21 mouse cellular contexts compared by ENCODE assay signal in the genomic region with DNA sequence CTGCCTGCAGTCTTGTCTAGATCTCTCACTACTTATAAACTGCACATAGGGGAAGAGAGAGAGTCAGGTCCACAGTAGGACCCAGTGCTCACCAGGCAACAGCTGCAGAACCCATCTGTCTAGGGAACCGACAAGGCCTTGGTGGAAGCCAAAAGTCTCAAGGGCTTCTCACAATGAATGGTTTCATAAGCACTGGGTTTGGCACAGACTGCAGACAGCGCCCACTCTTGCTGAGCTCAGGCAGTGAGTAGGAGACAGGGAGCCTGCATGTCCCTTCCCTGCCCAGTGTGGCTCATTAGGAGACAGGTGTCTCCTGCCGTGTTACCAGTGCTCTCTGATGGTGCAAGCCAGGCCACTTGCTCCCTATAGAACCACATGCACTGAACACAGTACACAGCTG. TPM values are rescaled to one million over a fixed set of nuclear protein-coding genes. Genes with fewer than 3 reads are reported as not detected.
DNase-seq lines count a peak whose midpoint lies in the region; ATAC-seq lines count a peak whose summit lies in the region.
"Had no signal": no experiment of that assay in that cellular context is flagged by ENCODE, and none has a peak within 500 bp of the region (broad histone marks: within the 10 kb centered on the region; RNA-seq: fewer than 3 reads in every experiment).

No protein-coding gene starts in this region.

- no peak overlapping the region for H3K4me3 ChIP-seq in midbrain, embryonic 14.5 days (replicated peaks; ENCODE audit: low read depth, low read length)
- H3K4me3 ChIP-seq: heart, embryonic 12.5 days; liver, embryonic 13.5 days; midbrain, embryonic 15.5 days; neural tube, embryonic 13.5 days had no signal

- H3K27me3 ChIP-seq in midbrain, embryonic 14.5 days (ENCODE audit: control insufficient read depth, insufficient read depth, low read length): no peaks in the 10 kb centered on the region
- H3K27me3 ChIP-seq: heart, embryonic 12.5 days; liver, embryonic 13.5 days; midbrain, embryonic 15.5 days; neural tube, embryonic 13.5 days; Patski had no signal

- H3K27ac ChIP-seq in midbrain, embryonic 14.5 days (replicated peaks; ENCODE audit: low read depth, low read length): no peak overlapping the region
- H3K27ac ChIP-seq: liver, embryonic 13.5 days; macrophage; midbrain, embryonic 15.5 days; neural tube, embryonic 13.5 days had no signal

- peak; percentile 64 for DNase-seq in left cerebral cortex, adult 11 months (ENCODE audit: low spot score)
- DNase-seq in left cerebral cortex, postnatal 4 days: no peak
- DNase-seq in adrenal gland, postnatal 36 days: peak; percentile 52 to 72
- peak; percentile 81 to 83 for DNase-seq in layer of hippocampus, adult 8-10 months (ENCODE audit: low spot score in 2 of 2)
- peak; percentile 59 for DNase-seq in right cerebral cortex, postnatal 25 days
- DNase-seq in midbrain, embryonic 14.5 days: no peak
- DNase-seq in gastrocnemius, postnatal 14 days: no peak
- DNase-seq: cerebellum, adult 11 months; gastrocnemius, postnatal 10 days; kidney, adult 2 months; kidney, postnatal 4 days; liver, embryonic 13.5 days; retina, postnatal 1 day; thymus, postnatal 36 days had no signal

- 89% methylated on average over 3 of the region's 3 CpGs for WGBS in midbrain, embryonic 14.5 days

- H3K9ac ChIP-seq in midbrain, embryonic 14.5 days (replicated peaks; ENCODE audit: low read length): no peak overlapping the region
- H3K9ac ChIP-seq: heart, embryonic 12.5 days; liver, embryonic 13.5 days; midbrain, embryonic 15.5 days; neural tube, embryonic 13.5 days had no signal

- ATAC-seq in midbrain, embryonic 14.5 days (ENCODE audit: low FRiP score, low TSS enrichment): no peak
- ATAC-seq: midbrain, embryonic 15.5 days; Patski had no signal

- H3K9me3 ChIP-seq in midbrain, embryonic 14.5 days (ENCODE audit: control insufficient read depth, low read length): no peaks in the 10 kb centered on the region
- H3K9me3 ChIP-seq: heart, embryonic 12.5 days; liver, embryonic 13.5 days; midbrain, embryonic 15.5 days; neural tube, embryonic 13.5 days had no signal

- peaks cover 36% of the 10 kb centered on the region for H3K36me3 ChIP-seq in midbrain, embryonic 14.5 days (ENCODE audit: control insufficient read depth, insufficient read depth, low read length)

- H3K4me1 ChIP-seq in midbrain, embryonic 14.5 days (ENCODE audit: control insufficient read depth, insufficient read depth, low read length): peaks cover 15% of the 10 kb centered on the region

- no peak overlapping the region for H3K4me2 ChIP-seq in midbrain, embryonic 14.5 days (ENCODE audit: low read length)
- H3K4me2 ChIP-seq: heart, embryonic 12.5 days; liver, embryonic 13.5 days; midbrain, embryonic 15.5 days; neural tube, embryonic 13.5 days had no signal

- intact Hi-C loops in left cerebral cortex, postnatal 4 days (cut with DNase I): no loop called here
- intact Hi-C loops in gastrocnemius, postnatal 14 days (cut with DNase I; ENCODE audit: low total_unique reads): no loop called here

RNA-seq across cellular contexts. Expression of a gene that starts 3.6 kb away (rescaled TPM):
- total RNA-seq in left cerebral cortex, postnatal 4 days (2021): 100 to 1,000 TPM; 231 to 252 TPM
- 100 to 1,000 TPM; 332 to 335 TPM for total RNA-seq in adrenal gland, postnatal 36 days (2021)
- 100 to 1,000 TPM; 287 to 341 (median 310) TPM for total RNA-seq in layer of hippocampus, adult 8-10 months (2022)
- polyA plus RNA-seq in midbrain, embryonic 14.5 days (2014; fragmentation: Nextera tagmentation; extraction: Ambion mirVana): 536 and 755 TPM in 2 replicates
- 100 to 1,000 TPM; 213 to 227 TPM for total RNA-seq in gastrocnemius, postnatal 14 days (2021)

RNA-seq across cellular contexts. Expression of a gene that starts 10.5 kb away (rescaled TPM):
- total RNA-seq in left cerebral cortex, postnatal 4 days (2021): not detected
- total RNA-seq in adrenal gland, postnatal 36 days (2021): not detected
- 1 to 10 TPM in 3 of 4 experiments, under 1 TPM in 1; 0.51 to 2.3 (median 1.8) TPM for total RNA-seq in layer of hippocampus, adult 8-10 months (2022)
- 0.21 and 0.46 TPM in 2 replicates for polyA plus RNA-seq in midbrain, embryonic 14.5 days (2014; fragmentation: Nextera tagmentation; extraction: Ambion mirVana)
- under 1 TPM; 0.33 to 0.64 TPM for total RNA-seq in gastrocnemius, postnatal 14 days (2021)
- total RNA-seq: adrenal gland, adult 18-20 months had no signal
- polyA plus RNA-seq: heart, embryonic 12.5 days; liver, embryonic 13.5 days; macrophage; neural tube, embryonic 13.5 days had no signal

RNA-seq across cellular contexts. Expression of a gene that starts 20.6 kb away (rescaled TPM):
- not detected for total RNA-seq in left cerebral cortex, postnatal 4 days (2021)
- not detected for total RNA-seq in adrenal gland, postnatal 36 days (2021)
- under 1 TPM in 1 of 4 experiments, not detected in 3; 0.08 TPM for total RNA-seq in layer of hippocampus, adult 8-10 months (2022)
- not detected in 2 replicates for polyA plus RNA-seq in midbrain, embryonic 14.5 days (2014; fragmentation: Nextera tagmentation; extraction: Ambion mirVana)
- total RNA-seq in gastrocnemius, postnatal 14 days (2021): not detected
- total RNA-seq: adrenal gland, adult 18-20 months; gastrocnemius, postnatal 10 days had no signal
- polyA plus RNA-seq: heart, embryonic 12.5 days; kidney, adult 2 months; liver, embryonic 13.5 days; macrophage; midbrain, embryonic 15.5 days; neural tube, embryonic 13.5 days; Patski had no signal

RNA-seq across cellular contexts. Expression of a gene that starts 32.6 kb away (rescaled TPM):
- total RNA-seq in left cerebral cortex, postnatal 4 days (2021): not detected
- total RNA-seq in adrenal gland, postnatal 36 days (2021): not detected
- total RNA-seq in layer of hippocampus, adult 8-10 months (2022): not detected
- polyA plus RNA-seq in midbrain, embryonic 14.5 days (2014; fragmentation: Nextera tagmentation; extraction: Ambion mirVana): not detected in 2 replicates
- not detected for total RNA-seq in gastrocnemius, postnatal 14 days (2021)
- total RNA-seq: adrenal gland, adult 18-20 months; gastrocnemius, postnatal 10 days had no signal
- polyA plus RNA-seq: heart, embryonic 12.5 days; hindbrain, embryonic 11.5 days; kidney, adult 2 months; liver, embryonic 13.5 days; macrophage; midbrain, embryonic 15.5 days; neural tube, embryonic 13.5 days; Patski had no signal

RNA-seq across cellular contexts. Expression of a gene that starts 44.0 kb away (rescaled TPM):
- not detected for total RNA-seq in left cerebral cortex, postnatal 4 days (2021)
- total RNA-seq in adrenal gland, postnatal 36 days (2021): not detected
- total RNA-seq in layer of hippocampus, adult 8-10 months (2022): not detected
- not detected in 2 replicates for polyA plus RNA-seq in midbrain, embryonic 14.5 days (2014; fragmentation: Nextera tagmentation; extraction: Ambion mirVana)
- not detected for total RNA-seq in gastrocnemius, postnatal 14 days (2021)
- total RNA-seq: adrenal gland, adult 18-20 months; gastrocnemius, postnatal 10 days had no signal
- polyA plus RNA-seq: heart, embryonic 12.5 days; hindbrain, embryonic 11.5 days; kidney, adult 2 months; liver, embryonic 13.5 days; macrophage; midbrain, embryonic 15.5 days; neural tube, embryonic 13.5 days; Patski had no signal

Comparison
In these comparisons a context has a peak if more than half of its experiments do, and no peak if none do; other contexts are left out.
1. DNase-seq: peak in left cerebral cortex, adult 11 months (single experiment), adrenal gland, postnatal 36 days (2 of 2), layer of hippocampus, adult 8-10 months (2 of 2) and right cerebral cortex, postnatal 25 days (single experiment); none in left cerebral cortex, postnatal 4 days (single experiment), midbrain, embryonic 14.5 days (single experiment) and gastrocnemius, postnatal 14 days (single experiment).